Mouse (Mus musculus): Measurements from ENCODE around the gene Plcg1. TPM values are rescaled to one million over a fixed set of nuclear protein-coding genes. Genes with fewer than 3 reads are reported as not detected.

Gene Plcg1
- total and polyA plus RNA-seq, 2 experiments from 2014 or later: 48.2 to 139 TPM

- 37% methylated on average over 17 of the region's 17 CpGs for WGBS
- H3K4me2 ChIP-seq (ENCODE audit: low read depth): peak overlapping the region; percentile 83
- DNase-seq: peak; percentile 43
- H3K27me3 ChIP-seq (ENCODE audit: insufficient read depth, low read length): no peaks in the 10 kb centered on the region
- no peak for ATAC-seq
- peak overlapping the region; percentile 99 for H3K9ac ChIP-seq
- no peaks in the 10 kb centered on the region for H3K9me3 ChIP-seq (ENCODE audit: low read length)
- peaks cover 26% of the 10 kb centered on the region for H3K4me1 ChIP-seq (ENCODE audit: insufficient read depth)
- H3K36me3 ChIP-seq (ENCODE audit: insufficient read depth): no peaks in the 10 kb centered on the region; the same call in 1 of the 2 replicates
- no peak overlapping the region; the same call in 1 of the 2 replicates for H3K27ac ChIP-seq (ENCODE audit: low read depth, low read length)
- peak overlapping the region; percentile 84 for H3K4me3 ChIP-seq (ENCODE audit: low read depth, low read length)
- peak; percentile 61 for TF ChIP-seq CTCF (IDR thresholded peaks at IDR 0.05; ENCODE audit: low read depth)
These were observed 976 bp upstream of the Plcg1 start for GRCm38 (mm10) chr2:160729851-160730796.

DNA sequence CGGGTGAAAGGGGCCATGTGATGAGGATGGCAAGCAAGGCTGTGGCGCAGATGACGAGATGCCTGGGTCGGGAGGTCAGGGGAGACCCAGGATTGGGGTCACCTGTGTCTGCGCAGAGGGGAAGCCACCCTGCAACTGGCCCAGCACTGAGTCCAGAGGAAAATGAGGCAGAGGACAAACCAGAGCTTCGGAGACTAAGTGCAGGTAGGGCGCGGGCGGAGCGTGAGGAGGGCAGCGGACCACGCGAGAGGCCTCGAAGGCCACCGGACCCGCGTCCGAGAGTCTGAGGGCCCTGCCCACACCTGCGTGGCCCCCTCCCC is 343 bp upstream of the Plcg1 start:
- DNase-seq (no peak), ATAC-seq (peak; percentile 2)
- H3K27me3 ChIP-seq (ENCODE audit: insufficient read depth, low read length): no peaks in the 10 kb centered on the region
- H3K4me3 ChIP-seq (ENCODE audit: low read depth, low read length): peak overlapping the region; percentile 84
- TF ChIP-seq CTCF (IDR thresholded peaks at IDR 0.05; ENCODE audit: low read depth): no peak
- H3K27ac ChIP-seq (ENCODE audit: low read depth, low read length): peak overlapping the region; percentile 96
- H3K36me3 ChIP-seq (ENCODE audit: insufficient read depth): peaks cover 3% of the 10 kb centered on the region; the same call in 1 of the 2 replicates
- H3K9me3 ChIP-seq (ENCODE audit: low read length): no peaks in the 10 kb centered on the region
- 5% methylated on average over 19 of the region's 19 CpGs for WGBS
- peak overlapping the region; percentile 83 for H3K4me2 ChIP-seq (ENCODE audit: low read depth)
- H3K4me1 ChIP-seq (ENCODE audit: insufficient read depth): peaks cover 26% of the 10 kb centered on the region
- peak overlapping the region; percentile 99 for H3K9ac ChIP-seq

- ATAC-seq (peak; percentile 2; the same call in 1 of the 2 replicates), DNase-seq (peak; percentile 58)
- peak overlapping the region; percentile 83 for H3K4me2 ChIP-seq (ENCODE audit: low read depth)
- H3K9ac ChIP-seq: peak overlapping the region; percentile 99
- peaks cover 8% of the 10 kb centered on the region; the same call in 1 of the 2 replicates for H3K36me3 ChIP-seq (ENCODE audit: insufficient read depth)
- no peak for TF ChIP-seq CTCF (IDR thresholded peaks at IDR 0.05; ENCODE audit: low read depth)
- peak overlapping the region; percentile 96 for H3K27ac ChIP-seq (ENCODE audit: low read depth, low read length)
- peaks cover 26% of the 10 kb centered on the region for H3K4me1 ChIP-seq (ENCODE audit: insufficient read depth)
- no peaks in the 10 kb centered on the region for H3K9me3 ChIP-seq (ENCODE audit: low read length)
- H3K4me3 ChIP-seq (ENCODE audit: low read depth, low read length): peak overlapping the region; percentile 84
- 0% methylated on average over 32 of the region's 32 CpGs for WGBS
- H3K27me3 ChIP-seq (ENCODE audit: insufficient read depth, low read length): no peaks in the 10 kb centered on the region
These were observed 750 bp downstream of the Plcg1 start for GRCm38 (mm10) chr2:160731839-160732261.

DNA sequence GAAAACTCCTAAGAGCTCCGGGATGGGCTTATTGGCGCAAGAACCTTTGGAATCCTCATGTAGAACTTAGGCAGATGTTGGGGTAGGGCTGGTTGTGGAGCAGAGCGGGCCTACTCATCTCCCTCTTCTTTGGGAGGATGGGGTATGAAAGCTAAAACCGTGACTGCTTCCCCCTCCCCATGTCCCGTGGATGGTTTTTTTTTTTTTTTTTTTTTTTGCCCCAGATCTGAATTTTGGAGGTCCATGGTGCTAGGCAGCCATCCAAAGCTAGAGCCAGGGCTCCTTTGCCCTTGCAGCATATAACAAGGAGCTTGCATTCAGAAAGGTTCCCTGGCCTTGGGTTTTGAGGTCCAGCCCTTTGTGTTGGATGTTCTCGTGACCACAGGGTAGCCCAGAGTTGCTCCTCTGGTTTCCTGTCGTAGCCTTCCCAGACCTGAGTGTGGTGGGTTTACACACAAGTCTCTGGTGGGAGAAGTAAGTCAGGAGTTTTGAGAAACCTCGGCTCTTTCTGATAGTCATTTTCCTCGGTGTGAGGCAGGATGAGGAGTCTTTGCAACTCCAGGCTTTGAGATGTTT is 1.4 kb downstream of the Plcg1 start:
- DNase-seq (no peak), ATAC-seq (no peak)
- Histone ChIP-seq H3K36me3 (ENCODE audit: insufficient read depth) (peaks cover 13% of the 10 kb centered on the region; the same call in 1 of the 2 replicates), H3K9me3 (ENCODE audit: low read length) (no peaks in the 10 kb centered on the region), H3K4me3 (ENCODE audit: low read depth, low read length) (peak overlapping the region; percentile 84), H3K4me2 (ENCODE audit: low read depth) (peak overlapping the region; percentile 83), H3K27me3 (ENCODE audit: insufficient read depth, low read length) (no peaks in the 10 kb centered on the region), H3K4me1 (ENCODE audit: insufficient read depth) (peaks cover 26% of the 10 kb centered on the region), H3K9ac (peak overlapping the region; percentile 99), H3K27ac (ENCODE audit: low read depth, low read length) (no peak overlapping the region)
- WGBS: 38% methylated on average over 9 of the region's 9 CpGs
- no peak for TF ChIP-seq CTCF (IDR thresholded peaks at IDR 0.05; ENCODE audit: low read depth)

- Histone ChIP-seq H3K9ac (peak overlapping the region; percentile 33), H3K4me3 (ENCODE audit: low read depth, low read length) (peak overlapping the region; percentile 84), H3K4me1 (ENCODE audit: insufficient read depth) (peaks cover 26% of the 10 kb centered on the region), H3K4me2 (ENCODE audit: low read depth) (peak overlapping the region; percentile 83), H3K9me3 (ENCODE audit: low read length) (no peaks in the 10 kb centered on the region), H3K27ac (ENCODE audit: low read depth, low read length) (no peak overlapping the region), H3K27me3 (ENCODE audit: insufficient read depth, low read length) (no peaks in the 10 kb centered on the region), H3K36me3 (ENCODE audit: insufficient read depth) (peaks cover 13% of the 10 kb centered on the region; the same call in 1 of the 2 replicates)
- no peak for DNase-seq
- 56% methylated on average over 7 of the region's 7 CpGs for WGBS
- no peak for TF ChIP-seq CTCF (IDR thresholded peaks at IDR 0.05; ENCODE audit: low read depth)
- ATAC-seq: no peak
These were observed 2.0 kb downstream of the Plcg1 start for GRCm38 (mm10) chr2:160733131-160733531.

DNA sequence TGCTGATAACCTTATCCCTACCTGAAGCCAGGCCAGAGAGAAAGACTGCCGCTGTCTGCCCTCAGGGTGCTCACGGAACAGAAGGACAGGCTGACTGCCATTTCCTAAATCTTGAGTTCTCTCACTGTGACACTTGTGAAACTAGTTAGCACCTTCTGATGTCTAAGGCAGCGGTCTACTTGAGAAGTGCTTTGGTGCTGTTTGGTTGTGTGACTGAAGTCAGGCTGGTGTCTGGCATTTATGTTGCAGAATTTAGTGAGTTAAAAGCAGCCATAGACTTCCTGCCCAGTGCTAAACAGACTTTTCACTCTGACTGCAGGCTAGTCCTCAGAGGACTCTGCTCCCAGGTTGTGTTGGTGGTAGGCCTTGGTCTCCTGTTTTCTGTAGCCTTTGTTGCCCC is 3.2 kb downstream of the Plcg1 start:
- WGBS: 71% methylated on average over 3 of the region's 3 CpGs
- peak overlapping the region; percentile 83; the same call in 1 of the 2 replicates for H3K4me2 ChIP-seq (ENCODE audit: low read depth)
- H3K9ac ChIP-seq: no peak overlapping the region
- H3K4me1 ChIP-seq (ENCODE audit: insufficient read depth): peaks cover 26% of the 10 kb centered on the region
- TF ChIP-seq CTCF (IDR thresholded peaks at IDR 0.05; ENCODE audit: low read depth): no peak
- no peak for DNase-seq
- no peaks in the 10 kb centered on the region for H3K9me3 ChIP-seq (ENCODE audit: low read length)
- H3K4me3 ChIP-seq (ENCODE audit: low read depth, low read length): no peak overlapping the region
- H3K27ac ChIP-seq (ENCODE audit: low read depth, low read length): no peak overlapping the region
- no peaks in the 10 kb centered on the region for H3K27me3 ChIP-seq (ENCODE audit: insufficient read depth, low read length)
- ATAC-seq: no peak
- H3K36me3 ChIP-seq (ENCODE audit: insufficient read depth): peaks cover 16% of the 10 kb centered on the region; the same call in 1 of the 2 replicates
